Mouse (Mus musculus) C2C12 (cell line): ENCODE data around the gene Disp2. TPM values are rescaled to one million over a fixed set of nuclear protein-coding genes. Genes with fewer than 3 reads are reported as not detected.

Experiments
- H3K27me3 ChIP-seq: one replicate; pipeline ENCODE4 v1.6.1; 2011; ENCODE audit not compliant: control insufficient read depth, insufficient read depth, insufficient read length
- H3K36me3 ChIP-seq: one replicate; pipeline ENCODE4 v1.6.1; 2011; ENCODE audit not compliant: control insufficient read depth, insufficient read depth
- H3K4me3 ChIP-seq: one replicate; pipeline ENCODE4 v1.5.1; 2011; ENCODE audit warnings: mild to moderate bottlenecking, control low read depth; ENCODE audit not compliant: poor library complexity, insufficient read depth, severe bottlenecking
- H3K79me2 ChIP-seq: one replicate; pipeline ENCODE4 v1.6.1; 2011; ENCODE audit not compliant: control insufficient read depth, insufficient read depth
- H3K79me3 ChIP-seq: one replicate; pipeline ENCODE4 v1.6.1; 2011; ENCODE audit warnings: low read depth, control low read depth
- H3ac ChIP-seq: one replicate; pipeline ENCODE3; 2011; ENCODE audit warnings: low read depth; ENCODE audit not compliant: control insufficient read depth, insufficient read length
- CEBPB ChIP-seq: IDR thresholded peaks from one replicate; pipeline ENCODE4 v1.6.1; 2011; ENCODE audit warnings: low read depth, mild to moderate bottlenecking, control low read depth, moderate library complexity
- CTCF ChIP-seq: IDR thresholded peaks from one replicate; pipeline ENCODE4 v1.5.1; 2011; ENCODE audit not compliant: control insufficient read depth, insufficient read depth, insufficient read length
- FOSL1 ChIP-seq: IDR thresholded peaks from one replicate; pipeline ENCODE4 v1.8.0; 2011; ENCODE audit warnings: mild to moderate bottlenecking, low read length; ENCODE audit not compliant: poor library complexity, insufficient read depth, severe bottlenecking
- MAX ChIP-seq: IDR thresholded peaks from one replicate; pipeline ENCODE4 v1.6.1; 2011; ENCODE audit warnings: mild to moderate bottlenecking, control low read depth
- MYOD1 ChIP-seq: IDR thresholded peaks from one replicate; pipeline ENCODE4 v1.6.1; 2011; ENCODE audit warnings: low read depth; ENCODE audit not compliant: control insufficient read depth, insufficient read length
- MYOG ChIP-seq: IDR thresholded peaks from one replicate; pipeline ENCODE4 v1.6.1; 2011; ENCODE audit not compliant: control insufficient read depth, insufficient read length; ENCODE audit errors: extremely low read depth
- USF1 ChIP-seq: IDR thresholded peaks from one replicate; pipeline ENCODE4 v1.6.1; 2011; ENCODE audit warnings: low read depth, mild to moderate bottlenecking, control low read depth, moderate library complexity
- polyA plus RNA-seq: library from polyadenylated mRNA; unstranded; fragments of >200 nt; fragmentation: generic; extraction: Trizol; gene quantifications from one replicate; pipeline ENCODE4 v1.2.1, GENCODE M21; 2012; ENCODE audit warnings: missing spikeins

The Disp2 gene
- polyA plus RNA-seq, 1 experiment: 0.05 TPM

DNA sequence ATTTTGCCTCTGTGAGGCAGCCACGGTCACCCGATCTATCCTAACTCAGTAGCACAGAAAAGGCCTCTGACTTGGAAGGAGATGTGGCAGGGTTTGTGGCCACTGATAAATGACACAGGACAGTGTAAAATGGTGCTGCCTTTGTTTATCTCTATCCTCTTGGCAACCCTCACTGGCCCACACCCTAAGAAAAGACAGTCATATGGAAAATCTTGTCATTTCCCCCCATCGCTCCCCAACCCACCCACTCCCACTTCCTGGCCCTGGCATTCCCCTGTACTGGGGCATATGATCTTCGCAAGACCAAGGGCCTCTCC, 26.8 kb upstream of the Disp2 start:
- TF ChIP-seq MYOD1 (no peak), USF1 (no peak), CEBPB (no peak), MYOG (no peak), FOSL1 (no peak), CTCF (no peak), MAX (no peak)
- no peaks in the 10 kb centered on the region for H3K79me3 ChIP-seq
- H3K4me3 ChIP-seq: no peak overlapping the region
- peaks cover 35% of the 10 kb centered on the region for H3K36me3 ChIP-seq
- H3ac ChIP-seq: no peak overlapping the region
- no peaks in the 10 kb centered on the region for H3K27me3 ChIP-seq
- peaks cover 5% of the 10 kb centered on the region for H3K79me2 ChIP-seq

- TF ChIP-seq FOSL1 (no peak), CTCF (no peak), USF1 (no peak), MYOD1 (no peak), MAX (no peak), CEBPB (no peak), MYOG (no peak)
- H3K4me3 ChIP-seq: no peak overlapping the region
- H3K79me2 ChIP-seq: peaks cover 8% of the 10 kb centered on the region
- H3K36me3 ChIP-seq: peaks cover 36% of the 10 kb centered on the region
- H3K27me3 ChIP-seq: no peaks in the 10 kb centered on the region
- no peak overlapping the region for H3ac ChIP-seq
- H3K79me3 ChIP-seq: no peaks in the 10 kb centered on the region
Observed at GRCm38 (mm10) chr2:118754143-118754542, 25.4 kb upstream of the Disp2 start.

DNA sequence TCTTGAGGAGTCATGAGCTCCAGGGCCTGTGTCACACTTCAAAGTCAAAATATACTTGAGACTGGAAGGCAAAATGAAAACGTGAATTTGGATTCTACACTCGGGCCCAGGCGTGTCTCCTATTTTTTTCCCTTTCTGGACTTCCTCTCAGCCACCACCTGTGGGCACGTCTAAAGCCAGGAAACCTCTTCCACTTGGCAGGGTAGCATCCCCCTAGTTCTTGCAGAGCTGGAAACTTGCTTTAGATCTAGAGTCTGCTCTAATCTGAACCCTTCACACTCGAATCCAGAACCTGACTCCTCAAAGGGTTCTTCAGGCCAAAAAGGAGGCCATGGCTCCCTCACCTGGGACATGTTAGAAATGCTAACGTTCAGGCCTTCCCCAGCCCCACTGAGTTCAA, 24.1 kb upstream of the Disp2 start:
- no peaks in the 10 kb centered on the region for H3K27me3 ChIP-seq
- no peak for TF ChIP-seq CEBPB
- no peak for TF ChIP-seq CTCF
- TF ChIP-seq MAX: no peak
- TF ChIP-seq MYOG: no peak
- no peak for TF ChIP-seq USF1
- no peak for TF ChIP-seq FOSL1
- no peak for TF ChIP-seq MYOD1
- peaks cover 8% of the 10 kb centered on the region for H3K79me3 ChIP-seq

GRCm38 (mm10) chr2:118756103-118756502, 23.4 kb upstream of the Disp2 start:
- Histone ChIP-seq H3K79me3 (peaks cover 9% of the 10 kb centered on the region), H3K79me2 (peaks cover 28% of the 10 kb centered on the region), H3K36me3 (peaks cover 51% of the 10 kb centered on the region), H3K4me3 (no peak overlapping the region), H3ac (no peak overlapping the region), H3K27me3 (no peaks in the 10 kb centered on the region)
- no peak for TF ChIP-seq MAX
- TF ChIP-seq MYOG: no peak
- TF ChIP-seq MYOD1: no peak
- no peak for TF ChIP-seq CTCF
- no peak for TF ChIP-seq USF1
- no peak for TF ChIP-seq CEBPB
- no peak for TF ChIP-seq FOSL1

More for the DNA sequence above, 24.1 kb upstream of the Disp2 start:
- Histone ChIP-seq H3K4me3 (no peak overlapping the region), H3ac (no peak overlapping the region), H3K36me3 (peaks cover 49% of the 10 kb centered on the region), H3K79me2 (peaks cover 21% of the 10 kb centered on the region)

DNA sequence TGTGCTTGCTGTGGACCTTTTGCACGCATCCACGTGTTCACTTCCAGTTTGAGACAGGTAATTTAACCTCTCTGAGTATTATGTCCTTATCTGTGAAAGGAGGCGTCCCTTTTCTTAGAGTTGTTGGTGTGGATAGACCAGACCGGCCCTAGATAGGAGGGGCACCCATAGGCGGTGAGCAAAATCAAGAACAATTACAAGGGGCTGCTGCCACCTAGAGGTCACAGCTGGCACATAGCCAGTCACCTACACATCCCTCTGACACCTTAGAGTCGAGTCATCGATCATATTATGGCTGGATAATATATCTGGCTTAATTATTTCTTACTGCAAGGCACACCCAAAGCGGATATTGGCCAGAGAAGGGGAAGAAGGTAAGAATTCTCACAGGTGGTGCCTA, 19.7 kb upstream of the Disp2 start:
- H3K79me2 ChIP-seq: peaks cover 43% of the 10 kb centered on the region
- H3ac ChIP-seq: no peak overlapping the region
- H3K27me3 ChIP-seq: no peaks in the 10 kb centered on the region
- peak overlapping the region; percentile 46 for H3K4me3 ChIP-seq
- H3K36me3 ChIP-seq: peaks cover 51% of the 10 kb centered on the region
- TF ChIP-seq MAX (no peak), CTCF (peak; percentile 47)
- peaks cover 10% of the 10 kb centered on the region for H3K79me3 ChIP-seq

DNA sequence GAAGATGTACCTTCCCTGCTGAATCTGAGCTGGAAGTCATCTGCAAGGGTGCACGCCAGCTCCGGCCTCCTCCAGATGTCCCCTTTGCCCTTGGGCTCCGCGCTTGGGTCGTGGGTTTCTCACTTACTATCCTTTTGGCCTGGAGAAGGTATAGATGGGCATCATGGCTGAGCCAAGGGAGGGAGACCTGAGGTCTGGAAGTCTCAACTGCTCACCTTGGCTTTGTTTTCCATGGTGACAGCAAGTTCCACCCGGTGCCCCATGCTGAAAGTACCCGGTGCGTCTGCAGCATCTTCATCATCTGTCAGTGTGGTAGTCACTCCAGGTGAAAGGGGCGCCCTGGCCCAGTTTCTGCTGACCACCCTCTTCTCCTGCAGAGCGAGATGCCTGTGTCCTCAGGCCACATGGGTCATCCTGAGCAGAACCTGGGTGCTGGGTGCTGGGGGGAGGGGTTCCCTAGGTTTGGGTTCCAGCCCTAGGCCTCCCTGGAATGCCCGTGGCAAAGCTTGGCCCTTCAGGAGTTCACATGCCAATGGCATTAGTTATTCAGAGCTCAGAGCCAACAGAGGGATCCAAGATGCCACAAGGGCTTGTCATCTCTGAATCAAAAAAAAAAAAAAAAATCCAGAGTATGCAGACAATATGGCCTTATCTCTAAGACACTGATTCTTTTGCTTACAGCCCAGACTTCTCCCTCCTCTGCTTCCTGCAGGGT, 19.1 kb upstream of the Disp2 start:
- peaks cover 43% of the 10 kb centered on the region for H3K79me2 ChIP-seq
- peaks cover 10% of the 10 kb centered on the region for H3K79me3 ChIP-seq
- TF ChIP-seq FOSL1 (peak; percentile 67), CTCF (no peak), MAX (peak; percentile 64)
- H3K27me3 ChIP-seq: no peaks in the 10 kb centered on the region
- peak overlapping the region; percentile 88 for H3ac ChIP-seq
- H3K4me3 ChIP-seq: peak overlapping the region; percentile 46
- peaks cover 50% of the 10 kb centered on the region for H3K36me3 ChIP-seq
